Mouse (Mus musculus) testis, adult 2 months (tissue): ENCODE measurements around the gene Nutf2.

Source experiments
- CTCF ChIP-seq: fragments of 200-500 bp; IDR thresholded peaks from 2 replicates; pipeline ENCODE4 v1.5.1; 2012; ENCODE audit warnings: low read depth, mild to moderate bottlenecking, inconsistent platforms, low read length, moderate library complexity; ENCODE audit not compliant: control insufficient read depth, insufficient read depth, insufficient replicate concordance
- POLR2A ChIP-seq: fragments of 200-500 bp; IDR thresholded peaks from 2 replicates; pipeline ENCODE4 v1.6.1; 2012; ENCODE audit warnings: low read depth, mild to moderate bottlenecking, inconsistent platforms, low read length, moderate library complexity; ENCODE audit not compliant: control insufficient read depth

DNA sequence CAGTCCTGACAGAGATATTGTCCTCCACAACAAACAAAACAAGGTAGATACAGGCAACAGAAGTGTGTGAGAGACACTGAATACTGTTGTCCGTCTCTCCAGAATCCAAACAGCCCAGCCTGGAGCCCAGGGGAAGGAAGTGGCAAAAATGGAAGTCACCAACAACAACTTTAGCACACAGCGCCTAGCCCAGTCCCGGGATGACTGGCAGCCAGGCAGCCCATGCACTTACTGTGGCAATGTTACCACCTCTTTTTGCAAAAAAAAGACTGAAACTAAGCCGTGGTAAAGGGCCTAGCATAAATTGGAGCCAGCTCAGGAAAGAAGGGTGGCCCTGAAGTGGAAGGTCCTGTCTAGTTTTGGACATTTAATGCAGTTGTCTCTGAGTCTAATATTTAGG, 34.0 kb upstream of the Nutf2 start:
- TF ChIP-seq CTCF (no peak), POLR2A (no peak)
